Mouse (Mus musculus): ENCODE results near the gene Apoa5. TPM values are rescaled to one million over a fixed set of nuclear protein-coding genes. Genes with fewer than 3 reads are reported as not detected.
"Not testable (repeated sequence)": the region's sequence is repeated elsewhere in the genome, so short reads cannot be mapped to it uniquely, and the experiment has no call there.

Apoa5 gene
- total RNA-seq, 2 experiments from 2014 or later, result not detected

GRCm38 (mm10) chr9:46269125-46269524 is 692 bp downstream of the Apoa5 start:
- DNase-seq, result no peak

GRCm38 (mm10) chr9:46270782-46271181 is 2.3 kb downstream of the Apoa5 start:
- no peak for DNase-seq

- no peak for DNase-seq
These were observed 3.6 kb downstream of the Apoa5 start for GRCm38 (mm10) chr9:46272070-46272469.

- DNase-seq, result peak; percentile 89 to 90
These were observed 4.4 kb downstream of the Apoa5 start, which contains the start of gene Zpr1 for GRCm38 (mm10) chr9:46272677-46273454. Gene Zpr1 (plus strand): TSS chr9:46273064.

GRCm38 (mm10) chr9:46274494-46274893 is 6.1 kb downstream of the Apoa5 start:
- no peak for DNase-seq

GRCm38 (mm10) chr9:46282631-46283436 is 14.4 kb downstream of the Apoa5 start, which contains the start of gene Bud13:
Gene Bud13 (plus strand): TSS chr9:46283008.
- peak; percentile 91 to 94 for DNase-seq

GRCm38 (mm10) chr9:46298381-46298780 is 29.9 kb downstream of the Apoa5 start:
- no peak for DNase-seq

GRCm38 (mm10) chr9:46302142-46302541 is 33.7 kb downstream of the Apoa5 start:
- peak; percentile 50 for DNase-seq

GRCm38 (mm10) chr9:46309121-46309520 is 40.7 kb downstream of the Apoa5 start:
- DNase-seq, result no peak

GRCm38 (mm10) chr9:46314507-46314906 is 46.1 kb downstream of the Apoa5 start:
- peak; percentile 48 to 63 for DNase-seq

- no peak for DNase-seq
These were observed 46.5 kb downstream of the Apoa5 start for GRCm38 (mm10) chr9:46314921-46315320.

- DNase-seq, result peak; percentile 60 to 64
These were observed 47.5 kb downstream of the Apoa5 start for GRCm38 (mm10) chr9:46315807-46316365.

- DNase-seq, result peak in 1 of 2 experiments; percentile 51
These were observed 48.0 kb downstream of the Apoa5 start for GRCm38 (mm10) chr9:46316388-46316787.

- peak in 1 of 2 experiments; percentile 46 for DNase-seq
These were observed 48.5 kb downstream of the Apoa5 start for GRCm38 (mm10) chr9:46316909-46317308.

GRCm38 (mm10) chr9:46317957-46318356 is 49.5 kb downstream of the Apoa5 start:
- no peak for DNase-seq

GRCm38 (mm10) chr9:46319886-46320285 is 51.5 kb downstream of the Apoa5 start, which contains the start of gene 4931429L15Rik:
Gene 4931429L15Rik (minus strand): TSS chr9:46319986.
- DNase-seq, result not testable (repeated sequence)

GRCm38 (mm10) chr9:46320461-46320860 is 52.0 kb downstream of the Apoa5 start:
- no peak for DNase-seq

Other genes with a start within 250 kb of the Apoa5 start
- not detected for gene Apoa1, start 40.1 kb upstream of the Apoa5 start, total RNA-seq (2021)
- 1 to 10 TPM in 1 of 2 experiments, not detected in 1; 1.4 TPM for gene Apoc3, start 33.0 kb upstream of the Apoa5 start, total RNA-seq (2021)
- gene Apoa4, start 27.9 kb upstream of the Apoa5 start, total RNA-seq (2021), result not detected
- gene Zpr1, start 4.4 kb downstream of the Apoa5 start, total RNA-seq (2021), result 10 to 100 TPM; 37.9 to 40.6 TPM
- gene Bud13, start 14.4 kb downstream of the Apoa5 start, total RNA-seq (2021), result 10 to 100 TPM; 11.1 to 12.1 TPM
- gene 4931429L15Rik, start 51.4 kb downstream of the Apoa5 start, total RNA-seq (2021), result not detected